Mouse (Mus musculus): ENCODE results near the gene Plekhg5.

GRCm38 (mm10) chr4:152072121-152072601 lies at the start of gene Plekhg5:
- TF ChIP-seq CTCF (IDR thresholded peaks at IDR 0.05; ENCODE audit: borderline replicate concordance, insufficient read depth, low read depth, low read length) (no peak), POLR2A (IDR thresholded peaks at IDR 0.05; ENCODE audit: borderline replicate concordance, insufficient read depth, low read length) (no peak)

Data from cerebellum, adult 2 months (tissue).